ENCODE assay signal across 9 mouse cellular contexts in the genomic region with DNA sequence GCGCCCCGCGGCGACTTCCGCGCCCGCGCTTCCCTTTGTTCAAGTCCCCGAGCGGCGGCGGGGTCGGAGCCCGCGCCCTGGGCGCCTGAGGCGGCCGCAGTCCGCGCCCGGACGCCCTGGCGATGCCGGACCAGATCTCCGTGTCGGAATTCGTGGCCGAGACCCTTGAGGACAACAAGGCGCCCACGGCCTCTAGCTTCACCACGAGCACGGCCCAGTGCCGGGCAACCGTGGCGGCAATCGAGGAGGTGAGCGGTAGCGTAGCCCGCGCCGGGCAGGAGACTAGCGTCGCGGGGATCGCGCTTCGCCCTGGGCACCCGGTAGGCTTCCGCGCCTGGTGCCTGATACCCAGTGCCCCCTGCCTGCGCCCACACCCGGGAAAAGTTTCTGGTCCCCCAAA. TPM values are rescaled to one million over a fixed set of nuclear protein-coding genes. Genes with fewer than 3 reads are reported as not detected.
DNase-seq lines count a peak whose midpoint lies in the region; ATAC-seq lines count a peak whose summit lies in the region.
"Not testable (repeated sequence)": the region's sequence is repeated elsewhere in the genome, so short reads cannot be mapped to it uniquely, and the experiment has no call there.
"Had no signal": no experiment of that assay in that cellular context is flagged by ENCODE, and none has a peak within 500 bp of the region (broad histone marks: within the 10 kb centered on the region; RNA-seq: fewer than 3 reads in every experiment).

No protein-coding gene starts in this region.

- peak overlapping the region; percentile 49 for H3K4me3 ChIP-seq in embryonic facial prominence, embryonic 15.5 days (replicated peaks)
- H3K4me3 ChIP-seq in heart, embryonic 10.5 days: peak overlapping the region; percentile 57
- peak overlapping the region; percentile 36 for H3K4me3 ChIP-seq in hindbrain, embryonic 14.5 days (replicated peaks; ENCODE audit: low read length)
- H3K4me3 ChIP-seq in kidney, embryonic 16.5 days (ENCODE audit: low read length): peak overlapping the region; percentile 54
- peak overlapping the region; percentile 51 for H3K4me3 ChIP-seq in liver, embryonic 12.5 days
- peak overlapping the region; percentile 34 for H3K4me3 ChIP-seq in midbrain, embryonic 12.5 days
- peak overlapping the region; percentile 36 for H3K4me3 ChIP-seq in stomach, embryonic 14.5 days (ENCODE audit: low read depth, low read length)

- H3K4me2 ChIP-seq in embryonic facial prominence, embryonic 15.5 days (replicated peaks): peak overlapping the region; percentile 54
- peak overlapping the region; percentile 36 for H3K4me2 ChIP-seq in hindbrain, embryonic 14.5 days (replicated peaks)
- H3K4me2 ChIP-seq in kidney, embryonic 16.5 days (replicated peaks; ENCODE audit: low read depth, low read length): peak overlapping the region; percentile 51
- peak overlapping the region; percentile 67 for H3K4me2 ChIP-seq in liver, embryonic 12.5 days
- H3K4me2 ChIP-seq in midbrain, embryonic 12.5 days (replicated peaks): peak overlapping the region; percentile 42
- H3K4me2 ChIP-seq in stomach, embryonic 14.5 days (replicated peaks; ENCODE audit: low read depth, low read length): peak overlapping the region; percentile 41

- H3K9me3 ChIP-seq in embryonic facial prominence, embryonic 15.5 days (replicated peaks); hindbrain, embryonic 14.5 days (ENCODE audit: control insufficient read depth, low read length); kidney, embryonic 16.5 days (ENCODE audit: low read length); liver, embryonic 12.5 days (replicated peaks); stomach, embryonic 14.5 days (ENCODE audit: control insufficient read depth, low read depth, low read length): not testable (repeated sequence)
- peaks cover 16% of the 10 kb centered on the region for H3K9me3 ChIP-seq in heart, embryonic 10.5 days
- H3K9me3 ChIP-seq in midbrain, embryonic 12.5 days: peaks cover 18% of the 10 kb centered on the region

- peak; percentile 19 for DNase-seq in adrenal gland, adult 2 months
- not testable (repeated sequence) for DNase-seq in heart, embryonic 10.5 days (ENCODE audit: low spot score); hindbrain, embryonic 14.5 days (ENCODE audit: low spot score)

- H3K4me1 ChIP-seq in embryonic facial prominence, embryonic 15.5 days; heart, embryonic 10.5 days; hindbrain, embryonic 14.5 days (replicated peaks; ENCODE audit: control insufficient read depth, insufficient read depth, low read length); kidney, embryonic 16.5 days (ENCODE audit: insufficient read depth, low read length); liver, embryonic 12.5 days; midbrain, embryonic 12.5 days; stomach, embryonic 14.5 days (ENCODE audit: control insufficient read depth, insufficient read depth, low read length): not testable (repeated sequence)

- peak overlapping the region; percentile 15; the same call in 1 of the 2 replicates for H3K9ac ChIP-seq in embryonic facial prominence, embryonic 15.5 days
- H3K9ac ChIP-seq in hindbrain, embryonic 14.5 days: peak overlapping the region; percentile 52
- peak overlapping the region; percentile 63 for H3K9ac ChIP-seq in kidney, embryonic 16.5 days (replicated peaks; ENCODE audit: low read length)
- peak overlapping the region; percentile 12; the same call in 1 of the 2 replicates for H3K9ac ChIP-seq in liver, embryonic 12.5 days
- H3K9ac ChIP-seq in midbrain, embryonic 12.5 days (replicated peaks): not testable (repeated sequence)
- H3K9ac ChIP-seq in stomach, embryonic 14.5 days (replicated peaks; ENCODE audit: low read depth, low read length): peak overlapping the region; percentile 33; the same call in 1 of the 2 replicates

- not testable (repeated sequence) for H3K27me3 ChIP-seq in embryonic facial prominence, embryonic 15.5 days; hindbrain, embryonic 14.5 days (ENCODE audit: control insufficient read depth, insufficient read depth, low read length); kidney, embryonic 16.5 days (ENCODE audit: insufficient read depth, low read length); liver, embryonic 12.5 days (replicated peaks); midbrain, embryonic 12.5 days; stomach, embryonic 14.5 days (ENCODE audit: control insufficient read depth, insufficient read depth, low read length)
- H3K27me3 ChIP-seq in heart, embryonic 10.5 days (ENCODE audit: insufficient read depth, poor library complexity, severe bottlenecking): peaks cover 11% of the 10 kb centered on the region

- not testable (repeated sequence) for H3K27ac ChIP-seq in embryonic facial prominence, embryonic 15.5 days (replicated peaks); hindbrain, embryonic 14.5 days; kidney, embryonic 16.5 days (ENCODE audit: low read length); liver, embryonic 12.5 days; midbrain, embryonic 12.5 days (replicated peaks); stomach, embryonic 14.5 days (ENCODE audit: low read length)
- peak overlapping the region; percentile 36; the same call in 1 of the 2 replicates for H3K27ac ChIP-seq in heart, embryonic 10.5 days

- ATAC-seq in embryonic facial prominence, embryonic 15.5 days (ENCODE audit: insufficient number of reproducible peaks, low FRiP score, low TSS enrichment, low read depth); hindbrain, embryonic 14.5 days (ENCODE audit: low FRiP score); kidney, embryonic 16.5 days (ENCODE audit: low FRiP score, low TSS enrichment); liver, embryonic 12.5 days; midbrain, embryonic 12.5 days (ENCODE audit: low FRiP score, low read depth); stomach, embryonic 14.5 days (ENCODE audit: insufficient number of reproducible peaks, insufficient read depth, low FRiP score, low read depth): not testable (repeated sequence)

- WGBS in embryonic facial prominence, embryonic 15.5 days: 3% methylated on average over 52 of the region's 52 CpGs
- 3% methylated on average over 52 of the region's 52 CpGs for WGBS in heart, embryonic 10.5 days
- 6% methylated on average over 52 of the region's 52 CpGs for WGBS in hindbrain, embryonic 14.5 days
- WGBS in kidney, embryonic 16.5 days: 4% methylated on average over 51 of the region's 52 CpGs
- 2% methylated on average over 45 of the region's 52 CpGs for WGBS in liver, embryonic 12.5 days (ENCODE audit: insufficient replicate concordance)
- 5% methylated on average over 45 of the region's 52 CpGs for WGBS in midbrain, embryonic 12.5 days
- WGBS in stomach, embryonic 14.5 days: 3% methylated on average over 49 of the region's 52 CpGs

- not testable (repeated sequence) for H3K36me3 ChIP-seq in embryonic facial prominence, embryonic 15.5 days; heart, embryonic 10.5 days; hindbrain, embryonic 14.5 days (replicated peaks; ENCODE audit: control insufficient read depth, insufficient read depth); kidney, embryonic 16.5 days (ENCODE audit: insufficient read depth, low read length); liver, embryonic 12.5 days; midbrain, embryonic 12.5 days; stomach, embryonic 14.5 days (ENCODE audit: control insufficient read depth, insufficient read depth, low read length)

RNA-seq across cellular contexts. Expression of gene 5730507C01Rik, which starts 0.3 kb away (rescaled TPM):
- total RNA-seq in adrenal gland, adult 2 months (2021): 1 to 10 TPM in 1 of 2 experiments, under 1 TPM in 1; 0.59 to 1.1 TPM
- polyA plus RNA-seq in adrenal gland, adult 2 months (2012; rRNA removed): 0.16 and 0.58 TPM in 2 replicates
- 1.7 and 1.8 TPM in 2 replicates for polyA plus RNA-seq in embryonic facial prominence, embryonic 15.5 days (2015; fragmentation: Nextera tagmentation; extraction: Ambion mirVana)
- 1.7 and 2.3 TPM in 2 replicates for polyA plus RNA-seq in heart, embryonic 10.5 days (2016; fragmentation: Nextera tagmentation; extraction: Ambion mirVana)
- 3.3 and 3.6 TPM in 2 replicates for polyA plus RNA-seq in hindbrain, embryonic 14.5 days (2014; fragmentation: Nextera tagmentation; extraction: Ambion mirVana)
- 3.0 and 3.2 TPM in 2 replicates for polyA plus RNA-seq in kidney, embryonic 16.5 days (2015; fragmentation: Nextera tagmentation; extraction: Ambion mirVana)
- 0.41 and 0.69 TPM in 2 replicates for polyA plus RNA-seq in liver, embryonic 12.5 days (2016; fragmentation: Nextera tagmentation; extraction: Ambion mirVana)
- polyA plus RNA-seq in midbrain, embryonic 12.5 days (2016; fragmentation: Nextera tagmentation; extraction: Ambion mirVana): 1.9 and 2.2 TPM in 2 replicates
- polyA plus RNA-seq in stomach, embryonic 14.5 days (2014; fragmentation: Nextera tagmentation; extraction: Ambion mirVana): 2.7 and 3.4 TPM in 2 replicates
- total RNA-seq: megakaryocyte-erythroid progenitor cell, adult 5-6 weeks had no signal
